Mouse (Mus musculus): ENCODE measurements around the gene Gsn.

- no peak for TF ChIP-seq POLR2AphosphoS2 (IDR thresholded peaks at IDR 0.05; ENCODE audit: low read depth, low read length)
- no peak for TF ChIP-seq NELFE (IDR thresholded peaks at IDR 0.05; ENCODE audit: low read depth, low read length)
- no peak for TF ChIP-seq EP300 (IDR thresholded peaks at IDR 0.05; ENCODE audit: low read length)
- TF ChIP-seq MEF2A (IDR thresholded peaks at IDR 0.05; ENCODE audit: borderline replicate concordance, low read depth, low read length), result no peak
- TF ChIP-seq MAFK (IDR thresholded peaks at IDR 0.05; ENCODE audit: insufficient replicate concordance, low read length), result no peak
- TF ChIP-seq HCFC1 (IDR thresholded peaks at IDR 0.05; ENCODE audit: low read depth, low read length), result no peak
- TF ChIP-seq CTCF (conservative IDR thresholded peaks at IDR 0.05 in 1 of 2, IDR thresholded peaks at IDR 0.05 in 1 of 2; ENCODE audit: low read depth in 2 of 2, low read length in 2 of 2), result no peak
- no peak for TF ChIP-seq USF1 (IDR thresholded peaks at IDR 0.05; ENCODE audit: low read depth, low read length)
- no peak for TF ChIP-seq POLR2A (IDR thresholded peaks at IDR 0.05; ENCODE audit: low read depth, low read length)
- TF ChIP-seq ZC3H11A (IDR thresholded peaks at IDR 0.05; ENCODE audit: low read depth, low read length), result no peak
- TF ChIP-seq RAD21 (IDR thresholded peaks at IDR 0.05; ENCODE audit: low read depth, low read length), result no peak
- TF ChIP-seq UBTF (IDR thresholded peaks at IDR 0.05; ENCODE audit: low read depth, low read length), result no peak
- TF ChIP-seq GABPA (IDR thresholded peaks at IDR 0.05; ENCODE audit: insufficient replicate concordance, low read depth, low read length), result no peak
- TF ChIP-seq TBP (conservative IDR thresholded peaks at IDR 0.05; ENCODE audit: low read depth, low read length), result no peak
Measured at GRCm38 (mm10) chr2:35299437-35299836, 43.3 kb downstream of the Gsn start.
